Mouse (Mus musculus) macrophage (primary cell): ENCODE data around the gene Pigl. TPM values are rescaled to one million over a fixed set of nuclear protein-coding genes. Genes with fewer than 3 reads are reported as not detected.

ENCODE experiments used
- polyA plus RNA-seq: library from polyadenylated mRNA; stranded (reverse); fragments of 250-400 nt; gene quantifications from 3 replicates; pipeline ENCODE4 v1.2.4, GENCODE M21; 2018; ENCODE audit warnings: inconsistent platforms

Gene Pigl
- polyA plus RNA-seq, 1 experiment from 2014 or later = 5.2 TPM

Other genes starting within 250 kb of the Pigl start
- 1.1 to 5.9 TPM (median 1.4 TPM) in 3 replicates for gene Adora2b, start 209.5 kb upstream of the Pigl start, polyA plus RNA-seq
- 4.2 to 12.8 TPM (median 8.2 TPM) in 3 replicates for gene Zswim7, start 177.1 kb upstream of the Pigl start, polyA plus RNA-seq
- gene Ttc19, start 177.0 kb upstream of the Pigl start, polyA plus RNA-seq = 2.2 to 7.4 TPM (median 5.6 TPM) in 3 replicates
- gene Ncor1, start 81 bp downstream of the Pigl start, polyA plus RNA-seq = 110 to 316 TPM (median 118 TPM) in 3 replicates
- gene Cenpv, start 80.8 kb downstream of the Pigl start, polyA plus RNA-seq = 7.2 to 8.9 TPM (median 8.3 TPM) in 3 replicates
- 916 to 1,557 TPM (median 1,390 TPM) in 3 replicates for gene Ubb, start 92.7 kb downstream of the Pigl start, polyA plus RNA-seq
- gene Trpv2, start 116.0 kb downstream of the Pigl start, polyA plus RNA-seq = 71.4 to 114 TPM (median 91.5 TPM) in 3 replicates
- 4.7 to 7.3 TPM (median 5.6 TPM) in 3 replicates for gene Lrrc75a, start 190.1 kb downstream of the Pigl start, polyA plus RNA-seq
- 25.0 to 33.0 TPM (median 31.4 TPM) in 3 replicates for gene Mmgt2, start 190.2 kb downstream of the Pigl start, polyA plus RNA-seq